Mouse (Mus musculus): ENCODE data around the gene Dctn3.
"Not testable (repeated sequence)": the region's sequence is repeated elsewhere in the genome, so short reads cannot be mapped to it uniquely, and the experiment has no call there.

- TF ChIP-seq TAL1, GATA1 (IDR thresholded peaks at IDR 0.05; ENCODE audit: low read length): not testable (repeated sequence)
Observed at GRCm38 (mm10) chr4:41696452-41696851, 26.5 kb downstream of the Dctn3 start.
